Mouse (Mus musculus): ENCODE data around the gene Fmn2.

- TF ChIP-seq CTCF (IDR thresholded peaks at IDR 0.05; ENCODE audit: low read depth, low read length) (no peak), POLR2A (IDR thresholded peaks at IDR 0.05; ENCODE audit: extremely low read depth, insufficient read depth, low read length) (no peak)
These were observed 249.4 kb downstream of the Fmn2 start for GRCm38 (mm10) chr1:174750893-174751461.
